Mouse (Mus musculus) thymus, postnatal 14 days (tissue): ENCODE data around the gene Gm21820.
"Not testable (repeated sequence)": the region's sequence is repeated elsewhere in the genome, so short reads cannot be mapped to it uniquely, and the experiment has no call there.

ENCODE experiments used
- DNase-seq: peaks from one replicate; pipeline ENCODE4 v3.0.0; 2021

The Gm21820 gene

GRCm38 (mm10) chrY:5249341-5249740, at the start of gene Gm21820:
TSS of gene Gm21820 (minus strand) at chrY:5249441.
- not testable (repeated sequence) for DNase-seq
